Mouse (Mus musculus): Measurements from ENCODE around the gene Arsg. TPM values are rescaled to one million over a fixed set of nuclear protein-coding genes. Genes with fewer than 3 reads are reported as not detected.

Arsg gene
- polyA plus RNA-seq, 1 experiment = 5.8 TPM

DNA sequence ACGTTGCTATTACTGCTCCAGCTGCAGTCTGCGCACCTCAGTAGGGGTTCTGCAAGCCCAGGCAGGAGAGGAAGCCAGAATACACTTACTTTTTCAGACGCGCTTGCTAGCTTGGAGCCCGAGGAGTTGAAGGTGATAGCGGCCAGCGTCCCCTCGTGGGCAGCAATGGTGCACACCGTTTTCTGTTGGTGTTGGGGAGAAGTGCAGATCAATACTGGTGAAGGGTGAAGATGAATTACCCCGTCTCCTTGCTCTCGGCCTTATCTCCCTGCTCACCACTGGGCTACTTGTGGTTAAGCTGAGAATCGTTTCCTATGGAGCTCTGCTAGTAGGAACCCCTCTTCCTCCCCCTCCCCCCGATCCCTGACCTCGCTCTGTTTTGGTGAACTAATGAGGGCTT lies 110.8 kb downstream of the Arsg start:
- no peaks in the 10 kb centered on the region for H3K4me1 ChIP-seq (ENCODE audit: control insufficient read depth, insufficient read depth, low read length)
- TF ChIP-seq POLR2A (IDR thresholded peaks at IDR 0.05; ENCODE audit: insufficient read depth, low read length) (no peak), CTCF (IDR thresholded peaks at IDR 0.05; ENCODE audit: low read depth, low read length) (no peak), EP300 (IDR thresholded peaks at IDR 0.05; ENCODE audit: insufficient read depth, low read depth, low read length) (no peak)
- H3K36me3 ChIP-seq (ENCODE audit: control insufficient read depth, insufficient read depth, low read length, poor library complexity, severe bottlenecking) = no peaks in the 10 kb centered on the region
- H3K9ac ChIP-seq (ENCODE audit: low read depth, poor library complexity, severe bottlenecking) = no peak overlapping the region
- no peaks in the 10 kb centered on the region for H3K9me3 ChIP-seq (replicated peaks; ENCODE audit: control insufficient read depth, insufficient read depth, low read length, poor library complexity, severe bottlenecking)
- H3K27ac ChIP-seq (ENCODE audit: insufficient read depth, low read length) = no peak overlapping the region
- no peaks in the 10 kb centered on the region for H3K27me3 ChIP-seq (ENCODE audit: control insufficient read depth, insufficient read depth, low read length, poor library complexity, severe bottlenecking)
- no peak overlapping the region for H3K4me3 ChIP-seq (ENCODE audit: low read depth, low read length)

DNA sequence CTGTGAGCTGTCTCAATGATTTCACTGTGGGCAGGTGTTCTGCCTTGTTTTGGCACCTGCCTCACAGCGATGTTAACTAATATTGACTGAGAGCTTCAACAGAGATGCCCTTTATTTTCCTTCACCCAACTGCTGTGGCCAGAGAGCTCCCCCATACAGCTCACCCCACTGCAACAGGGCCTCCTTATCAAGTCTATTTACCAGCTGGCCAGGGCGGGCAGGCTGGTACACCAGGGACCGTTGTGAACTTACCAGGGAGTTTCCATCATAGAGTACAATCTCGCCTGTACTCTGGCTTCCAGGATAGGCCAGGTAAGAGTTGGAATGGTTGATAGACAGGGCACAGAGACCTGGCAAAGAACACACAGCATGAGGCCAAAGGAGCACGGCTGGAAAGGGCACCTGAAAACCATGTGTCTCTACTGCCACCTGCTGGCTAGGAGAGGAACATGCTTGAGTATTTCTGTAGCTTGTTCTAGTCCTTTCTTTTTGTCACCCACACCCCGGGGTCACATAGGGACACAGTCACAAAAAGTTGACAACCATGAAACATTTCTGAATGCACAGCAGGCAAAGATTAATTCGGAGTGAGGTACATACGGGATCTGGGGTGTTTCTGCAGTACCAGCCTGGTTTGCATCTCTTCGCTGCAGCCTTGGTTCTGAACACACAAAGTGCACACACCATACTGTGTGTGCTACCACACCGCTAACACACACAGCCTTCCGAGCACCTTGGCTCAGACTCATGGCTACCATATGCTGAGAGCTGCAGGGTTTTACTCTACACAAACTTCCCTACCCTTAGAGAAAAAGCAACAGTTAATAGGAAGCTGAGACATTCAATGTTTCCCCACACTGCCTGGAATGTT lies 111.9 kb downstream of the Arsg start:
- H3K9ac ChIP-seq (ENCODE audit: low read depth, poor library complexity, severe bottlenecking) = no peak overlapping the region
- no peaks in the 10 kb centered on the region for H3K9me3 ChIP-seq (replicated peaks; ENCODE audit: control insufficient read depth, insufficient read depth, low read length, poor library complexity, severe bottlenecking)
- H3K4me1 ChIP-seq (ENCODE audit: control insufficient read depth, insufficient read depth, low read length) = no peaks in the 10 kb centered on the region
- no peaks in the 10 kb centered on the region for H3K27me3 ChIP-seq (ENCODE audit: control insufficient read depth, insufficient read depth, low read length, poor library complexity, severe bottlenecking)
- H3K4me3 ChIP-seq (ENCODE audit: low read depth, low read length) = no peak overlapping the region
- no peaks in the 10 kb centered on the region for H3K36me3 ChIP-seq (ENCODE audit: control insufficient read depth, insufficient read depth, low read length, poor library complexity, severe bottlenecking)
- no peak for TF ChIP-seq EP300 (IDR thresholded peaks at IDR 0.05; ENCODE audit: insufficient read depth, low read depth, low read length)
- no peak for TF ChIP-seq POLR2A (IDR thresholded peaks at IDR 0.05; ENCODE audit: insufficient read depth, low read length)
- peak; percentile 86 for TF ChIP-seq CTCF (IDR thresholded peaks at IDR 0.05; ENCODE audit: low read depth, low read length)
- no peak overlapping the region for H3K27ac ChIP-seq (ENCODE audit: insufficient read depth, low read length)

- H3K9me3 ChIP-seq (replicated peaks; ENCODE audit: control insufficient read depth, insufficient read depth, low read length, poor library complexity, severe bottlenecking) = no peaks in the 10 kb centered on the region
- H3K27ac ChIP-seq (ENCODE audit: insufficient read depth, low read length) = no peak overlapping the region
- H3K27me3 ChIP-seq (ENCODE audit: control insufficient read depth, insufficient read depth, low read length, poor library complexity, severe bottlenecking) = no peaks in the 10 kb centered on the region; the same call in 1 of the 2 replicates
- no peaks in the 10 kb centered on the region for H3K4me1 ChIP-seq (ENCODE audit: control insufficient read depth, insufficient read depth, low read length)
- H3K36me3 ChIP-seq (ENCODE audit: control insufficient read depth, insufficient read depth, low read length, poor library complexity, severe bottlenecking) = no peaks in the 10 kb centered on the region
- H3K4me3 ChIP-seq (ENCODE audit: low read depth, low read length) = no peak overlapping the region
- TF ChIP-seq EP300 (IDR thresholded peaks at IDR 0.05; ENCODE audit: insufficient read depth, low read depth, low read length) = no peak
- no peak for TF ChIP-seq POLR2A (IDR thresholded peaks at IDR 0.05; ENCODE audit: insufficient read depth, low read length)
- TF ChIP-seq CTCF (IDR thresholded peaks at IDR 0.05; ENCODE audit: low read depth, low read length) = no peak
- no peak overlapping the region for H3K9ac ChIP-seq (ENCODE audit: low read depth, poor library complexity, severe bottlenecking)
Observed at GRCm38 (mm10) chr11:109586424-109586823, 113.2 kb downstream of the Arsg start.

DNA sequence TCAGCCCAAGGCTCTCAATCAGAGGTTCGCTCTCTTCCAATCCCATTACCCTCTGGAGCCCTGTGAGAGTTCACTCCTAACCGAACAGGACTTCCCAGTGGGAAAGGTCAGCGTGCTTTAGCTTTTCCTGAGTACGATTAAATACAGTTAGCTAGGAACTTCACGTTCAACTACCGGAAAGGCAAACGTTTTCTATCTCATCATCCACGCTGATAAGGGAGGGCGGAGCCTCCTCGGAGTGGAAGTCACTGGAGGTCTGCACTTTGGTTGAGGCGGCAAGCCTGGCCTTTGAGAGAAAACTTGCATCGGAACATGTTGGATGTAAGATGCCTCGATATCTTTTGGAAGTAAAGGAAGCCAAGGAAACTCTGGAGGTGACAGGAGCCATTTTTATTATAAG lies 113.8 kb downstream of the Arsg start:
- H3K9ac ChIP-seq (ENCODE audit: low read depth, poor library complexity, severe bottlenecking) = no peak overlapping the region

GRCm38 (mm10) chr11:109587638-109588374 lies 114.6 kb downstream of the Arsg start:
- no peaks in the 10 kb centered on the region for H3K9me3 ChIP-seq (replicated peaks; ENCODE audit: control insufficient read depth, insufficient read depth, low read length, poor library complexity, severe bottlenecking)
- no peaks in the 10 kb centered on the region for H3K36me3 ChIP-seq (ENCODE audit: control insufficient read depth, insufficient read depth, low read length, poor library complexity, severe bottlenecking)
- H3K4me1 ChIP-seq (ENCODE audit: control insufficient read depth, insufficient read depth, low read length) = no peaks in the 10 kb centered on the region
- no peak overlapping the region for H3K27ac ChIP-seq (ENCODE audit: insufficient read depth, low read length)
- H3K4me3 ChIP-seq (ENCODE audit: low read depth, low read length) = no peak overlapping the region
- TF ChIP-seq POLR2A (IDR thresholded peaks at IDR 0.05; ENCODE audit: insufficient read depth, low read length) (no peak), EP300 (IDR thresholded peaks at IDR 0.05; ENCODE audit: insufficient read depth, low read depth, low read length) (no peak), CTCF (IDR thresholded peaks at IDR 0.05; ENCODE audit: low read depth, low read length) (no peak)
- H3K9ac ChIP-seq (ENCODE audit: low read depth, poor library complexity, severe bottlenecking) = no peak overlapping the region
- no peaks in the 10 kb centered on the region; the same call in 1 of the 2 replicates for H3K27me3 ChIP-seq (ENCODE audit: control insufficient read depth, insufficient read depth, low read length, poor library complexity, severe bottlenecking)

More for the DNA sequence above, 113.8 kb downstream of the Arsg start:
- H3K4me3 ChIP-seq (ENCODE audit: low read depth, low read length) = no peak overlapping the region
- H3K4me1 ChIP-seq (ENCODE audit: control insufficient read depth, insufficient read depth, low read length) = no peaks in the 10 kb centered on the region
- no peaks in the 10 kb centered on the region; the same call in 1 of the 2 replicates for H3K27me3 ChIP-seq (ENCODE audit: control insufficient read depth, insufficient read depth, low read length, poor library complexity, severe bottlenecking)
- TF ChIP-seq EP300 (IDR thresholded peaks at IDR 0.05; ENCODE audit: insufficient read depth, low read depth, low read length) (no peak), POLR2A (IDR thresholded peaks at IDR 0.05; ENCODE audit: insufficient read depth, low read length) (no peak)
- no peak overlapping the region for H3K27ac ChIP-seq (ENCODE audit: insufficient read depth, low read length)
- H3K36me3 ChIP-seq (ENCODE audit: control insufficient read depth, insufficient read depth, low read length, poor library complexity, severe bottlenecking) = no peaks in the 10 kb centered on the region
- no peaks in the 10 kb centered on the region for H3K9me3 ChIP-seq (replicated peaks; ENCODE audit: control insufficient read depth, insufficient read depth, low read length, poor library complexity, severe bottlenecking)

DNA sequence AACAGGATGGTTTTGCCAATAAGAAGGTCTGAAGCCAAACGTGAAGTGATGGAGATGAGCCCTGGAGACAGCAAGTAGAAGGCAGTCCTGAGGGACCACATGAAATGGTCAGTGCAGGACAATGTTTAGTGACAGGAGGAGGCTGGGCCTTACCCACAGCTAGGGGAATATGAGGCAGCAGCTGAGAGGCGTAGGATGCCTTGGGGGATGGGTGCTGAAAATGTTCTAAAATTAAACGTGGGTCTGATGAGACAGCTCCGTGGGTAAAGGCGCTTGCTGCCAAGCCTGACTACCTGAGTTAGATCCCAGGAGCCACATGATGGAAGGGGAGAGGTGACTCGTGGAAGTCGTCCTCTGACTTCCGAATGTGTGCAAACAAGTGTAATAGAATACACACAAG lies 116.8 kb downstream of the Arsg start:
- Histone ChIP-seq H3K27me3 (ENCODE audit: control insufficient read depth, insufficient read depth, low read length, poor library complexity, severe bottlenecking) (no peaks in the 10 kb centered on the region; the same call in 1 of the 2 replicates), H3K27ac (ENCODE audit: insufficient read depth, low read length) (no peak overlapping the region), H3K36me3 (ENCODE audit: control insufficient read depth, insufficient read depth, low read length, poor library complexity, severe bottlenecking) (no peaks in the 10 kb centered on the region), H3K9me3 (replicated peaks; ENCODE audit: control insufficient read depth, insufficient read depth, low read length, poor library complexity, severe bottlenecking) (no peaks in the 10 kb centered on the region), H3K4me3 (ENCODE audit: low read depth, low read length) (no peak overlapping the region), H3K4me1 (ENCODE audit: control insufficient read depth, insufficient read depth, low read length) (no peaks in the 10 kb centered on the region), H3K9ac (ENCODE audit: low read depth, poor library complexity, severe bottlenecking) (no peak overlapping the region)
- TF ChIP-seq EP300 (IDR thresholded peaks at IDR 0.05; ENCODE audit: insufficient read depth, low read depth, low read length) (no peak), POLR2A (IDR thresholded peaks at IDR 0.05; ENCODE audit: insufficient read depth, low read length) (no peak), CTCF (IDR thresholded peaks at IDR 0.05; ENCODE audit: low read depth, low read length) (no peak)

Measured in ES-Bruce4 (cell line).